Comparison of ENCODE assay signal across 7 mouse cellular contexts in the genomic region with DNA sequence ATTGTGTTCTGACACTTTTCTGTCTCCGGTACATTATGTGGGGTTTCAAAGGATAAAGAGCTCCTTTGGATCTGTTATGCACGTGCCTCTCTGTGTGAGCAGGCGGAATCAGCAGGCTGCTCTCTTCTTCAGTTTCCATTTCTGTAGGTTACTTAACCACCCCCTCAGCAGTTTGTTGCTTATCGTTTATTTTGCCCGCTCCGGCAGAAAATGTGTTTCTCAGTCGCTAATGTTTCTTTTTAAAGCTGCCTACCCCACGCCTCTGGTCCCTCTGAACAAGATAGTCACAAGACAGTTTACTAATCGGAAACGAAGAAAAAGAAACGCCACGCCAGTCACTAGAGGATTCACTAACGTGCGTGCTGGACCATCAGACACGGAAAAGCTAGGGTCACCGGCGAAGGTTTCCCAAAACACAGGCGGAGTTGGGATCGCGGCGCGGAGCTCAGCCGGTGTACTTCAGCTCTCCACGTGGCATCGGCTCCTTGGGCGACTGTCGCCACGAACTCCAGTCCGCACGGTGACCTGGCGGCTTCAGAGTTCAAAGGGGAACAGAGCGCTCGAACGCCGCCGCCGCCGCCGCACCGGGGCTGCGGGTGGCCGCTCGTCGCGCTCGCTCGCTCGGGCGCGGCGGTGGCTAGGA. TPM values are rescaled to one million over a fixed set of nuclear protein-coding genes. Genes with fewer than 3 reads are reported as not detected.
A peak's percentile ranks its signal among the peaks of the same experiment; 100 is the strongest.
DNase-seq lines count a peak whose midpoint lies in the region; ATAC-seq and TF ChIP-seq lines count a peak whose summit lies in the region.

A gene (plus strand): TSS at position 342 of the 643 bp plus-strand sequence.

- H3K4me1 ChIP-seq in embryonic facial prominence, embryonic 11.5 days (ENCODE audit: control insufficient read depth, insufficient read depth, low read length) = no peaks in the 10 kb centered on the region
- H3K4me1 ChIP-seq in midbrain, postnatal 0 days (ENCODE audit: insufficient read depth, low read length) = no peaks in the 10 kb centered on the region

- H3K9ac ChIP-seq in embryonic facial prominence, embryonic 11.5 days (replicated peaks; ENCODE audit: low read length) = peak within 1 kb of the TSS; percentile 37
- H3K9ac ChIP-seq in midbrain, postnatal 0 days (replicated peaks; ENCODE audit: low read length, poor library complexity, severe bottlenecking) = peak within 1 kb of the TSS; percentile 63

- ATAC-seq in embryonic facial prominence, embryonic 11.5 days (replicated peaks; ENCODE audit: insufficient number of reproducible peaks, low FRiP score, low TSS enrichment, low read depth) = no peak
- no peak for ATAC-seq in midbrain, postnatal 0 days (ENCODE audit: low FRiP score)

- H3K27me3 ChIP-seq in embryonic facial prominence, embryonic 11.5 days (ENCODE audit: control insufficient read depth, insufficient read depth, low read length) = peaks cover 18% of the 10 kb centered on the region
- H3K27me3 ChIP-seq in midbrain, postnatal 0 days (ENCODE audit: insufficient read depth, low read length) = peaks cover 12% of the 10 kb centered on the region

- no peaks in the 10 kb centered on the region for H3K36me3 ChIP-seq in embryonic facial prominence, embryonic 11.5 days (replicated peaks; ENCODE audit: control insufficient read depth, insufficient read depth, low read depth, low read length)
- no peaks in the 10 kb centered on the region for H3K36me3 ChIP-seq in midbrain, postnatal 0 days (ENCODE audit: insufficient read depth, low read length)

- H3K9me3 ChIP-seq in embryonic facial prominence, embryonic 11.5 days (replicated peaks; ENCODE audit: control insufficient read depth, low read length) = no peaks in the 10 kb centered on the region
- H3K9me3 ChIP-seq in midbrain, postnatal 0 days (ENCODE audit: low read length) = no peaks in the 10 kb centered on the region

- intact Hi-C loops in heart, postnatal 10 days (cut with DNase I) = no loop called here

- WGBS in embryonic facial prominence, embryonic 11.5 days = 5% methylated on average over 46 of the region's 51 CpGs
- WGBS in midbrain, postnatal 0 days = 4% methylated on average over 45 of the region's 51 CpGs

- TF ChIP-seq CTCF in midbrain, postnatal 0 days (IDR thresholded peaks at IDR 0.05) = no peak

- H3K4me2 ChIP-seq in embryonic facial prominence, embryonic 11.5 days (ENCODE audit: low read depth, low read length) = peak within 1 kb of the TSS; percentile 95
- peak within 1 kb of the TSS; percentile 92 for H3K4me2 ChIP-seq in midbrain, postnatal 0 days (ENCODE audit: low read depth, low read length, poor library complexity, severe bottlenecking)

- H3K4me3 ChIP-seq in embryonic facial prominence, embryonic 11.5 days (ENCODE audit: low read depth, low read length) = peak within 1 kb of the TSS; percentile 74
- H3K4me3 ChIP-seq in midbrain, postnatal 0 days (ENCODE audit: low read depth, low read length) = peak within 1 kb of the TSS; percentile 76

- H3K27ac ChIP-seq in embryonic facial prominence, embryonic 11.5 days (replicated peaks; ENCODE audit: low read depth, low read length) = peak within 1 kb of the TSS; percentile 32; the same call in 1 of the 2 replicates
- H3K27ac ChIP-seq in midbrain, postnatal 0 days (ENCODE audit: low read depth, low read length) = 0 out of 2 replicates have a peak within 1 kb of the TSS, but pooled peaks have one; percentile 26

- peak; percentile 22 to 25 for DNase-seq in urinary bladder, postnatal 36 days (ENCODE audit: low spot score in 2 of 2)
- no peak for DNase-seq in urinary bladder, adult 2 months (ENCODE audit: low spot score)
- DNase-seq in embryonic facial prominence, embryonic 11.5 days (ENCODE audit: low spot score) = peak; percentile 30
- peak in 1 of 2 experiments; percentile 21 for DNase-seq in heart, postnatal 10 days
- DNase-seq in left cerebral cortex, adult 8-10 months (ENCODE audit: low spot score in 2 of 2) = peak in 1 of 2 experiments; percentile 55
- no peak for DNase-seq in midbrain, postnatal 0 days (ENCODE audit: low spot score)
- DNase-seq in retina, postnatal 1 day = no peak

RNA-seq across cellular contexts. Expression of the gene that starts here (rescaled TPM):
- polyA plus RNA-seq in urinary bladder, adult 2 months (2012; rRNA removed) = 9.2 and 14.8 TPM in 2 replicates
- polyA plus RNA-seq in embryonic facial prominence, embryonic 11.5 days (2014; fragmentation: Nextera tagmentation; extraction: Ambion mirVana) = 4.8 and 5.7 TPM in 2 replicates
- 10 to 100 TPM; 13.6 to 15.8 TPM for total RNA-seq in heart, postnatal 10 days (2021)
- 100 to 1,000 TPM; 124 to 135 (median 130) TPM for total RNA-seq in left cerebral cortex, adult 8-10 months (2022)
- 8.3 and 13.9 TPM in 2 replicates for total RNA-seq in midbrain, postnatal 0 days (2014; rRNA removed)
- polyA plus RNA-seq in midbrain, postnatal 0 days (2015; fragmentation: Nextera tagmentation; extraction: Ambion mirVana) = 6.6 and 8.7 TPM in 2 replicates

Comparison
In these comparisons a context has a peak if more than half of its experiments do, and no peak if none do; other contexts are left out.
1. DNase-seq: peak in urinary bladder, postnatal 36 days (2 of 2) and embryonic facial prominence, embryonic 11.5 days (single experiment); none in urinary bladder, adult 2 months (single experiment), midbrain, postnatal 0 days (single experiment) and retina, postnatal 1 day (single experiment).